Comparison of ENCODE assay signal across 11 mouse cellular contexts in genomic region chr7:122199296-122199695, GRCm38 (mm10). TPM values are rescaled to one million over a fixed set of nuclear protein-coding genes. Genes with fewer than 3 reads are reported as not detected.
DNase-seq lines count a peak whose midpoint lies in the region; ATAC-seq and TF ChIP-seq lines count a peak whose summit lies in the region.
"Had no signal": no experiment of that assay in that cellular context is flagged by ENCODE, and none has a peak within 500 bp of the region (broad histone marks: within the 10 kb centered on the region; RNA-seq: fewer than 3 reads in every experiment).

No protein-coding gene starts in this region.

- H3K9ac ChIP-seq in heart, adult 2 months (ENCODE audit: low read depth, low read length), result no peak overlapping the region
- H3K9ac ChIP-seq in lung, embryonic 14.5 days, result no peak overlapping the region
- H3K9ac ChIP-seq: embryonic facial prominence, embryonic 15.5 days; limb, embryonic 12.5 days had no signal

- intact Hi-C loops in heart, adult 2 months (cut with DNase I), result loop anchor here (1.0 to 2.0 kb wide), 3 partner anchors 43 to 262 kb away; no protein-coding TSS in a partner anchor
- intact Hi-C loops in heart, postnatal 25 days (cut with DNase I), result loop anchor here (2.0 to 5.0 kb wide), 2 partner anchors 97 to 262 kb away; partner anchors contain the start of gene Ndufab1

- no peak overlapping the region for H3K4me2 ChIP-seq in lung, embryonic 14.5 days
- H3K4me2 ChIP-seq: embryonic facial prominence, embryonic 15.5 days; limb, embryonic 12.5 days had no signal

- H3K27ac ChIP-seq in heart, adult 2 months, result no peak overlapping the region
- H3K27ac ChIP-seq in lung, embryonic 14.5 days (ENCODE audit: low read depth), result no peak overlapping the region
- H3K27ac ChIP-seq: embryonic facial prominence, embryonic 15.5 days; limb, embryonic 12.5 days had no signal

- no peaks in the 10 kb centered on the region for H3K36me3 ChIP-seq in heart, adult 2 months (ENCODE audit: control insufficient read depth, insufficient read depth, low read length)
- no peaks in the 10 kb centered on the region for H3K36me3 ChIP-seq in lung, embryonic 14.5 days (ENCODE audit: insufficient read depth)
- H3K36me3 ChIP-seq: embryonic facial prominence, embryonic 15.5 days; limb, embryonic 12.5 days had no signal

- no peak for TF ChIP-seq EP300 in heart, adult 2 months (IDR thresholded peaks at IDR 0.05; ENCODE audit: insufficient read depth, low read depth, low read length)

- no peak; the same call in 1 of the 2 replicates for ATAC-seq in lung, embryonic 14.5 days (ENCODE audit: insufficient read depth)

- TF ChIP-seq POLR2A in heart, adult 2 months (IDR thresholded peaks at IDR 0.05; ENCODE audit: insufficient read depth, low read depth, low read length), result no peak

- H3K4me1 ChIP-seq in heart, adult 2 months (ENCODE audit: control insufficient read depth, insufficient read depth, low read length), result no peaks in the 10 kb centered on the region
- H3K4me1 ChIP-seq in lung, embryonic 14.5 days (ENCODE audit: insufficient read depth), result no peaks in the 10 kb centered on the region
- H3K4me1 ChIP-seq: embryonic facial prominence, embryonic 15.5 days; limb, embryonic 12.5 days had no signal

- DNase-seq in heart, adult 2 months, result no peak
- no peak for DNase-seq in heart, postnatal 25 days (ENCODE audit: low spot score)
- DNase-seq in urinary bladder, postnatal 14 days (ENCODE audit: low spot score), result peak; percentile 16
- no peak for DNase-seq in urinary bladder, postnatal 4 days (ENCODE audit: low spot score in 2 of 2)
- DNase-seq in embryo, embryonic 11.5 days (ENCODE audit: low read depth, low spot score), result peak; percentile 11
- DNase-seq in lung, embryonic 14.5 days, result peak; percentile 82
- DNase-seq in urinary bladder, adult 18-20 months (ENCODE audit: low spot score in 2 of 2), result no peak
- no peak for DNase-seq in spleen, adult 18-20 months

- no peak overlapping the region for H3K4me3 ChIP-seq in heart, adult 2 months
- no peak overlapping the region for H3K4me3 ChIP-seq in lung, embryonic 14.5 days (ENCODE audit: low read depth, low read length)
- H3K4me3 ChIP-seq: embryonic facial prominence, embryonic 15.5 days; limb, embryonic 12.5 days had no signal

- WGBS in heart, adult 2 months, result 18% methylated on average over 5 of the region's 5 CpGs
- 22% methylated on average over 5 of the region's 5 CpGs for WGBS in lung, embryonic 14.5 days

- TF ChIP-seq CTCF in heart, adult 2 months (IDR thresholded peaks at IDR 0.05), result peak; percentile 90
- TF ChIP-seq CTCF in lung, embryonic 14.5 days (IDR thresholded peaks at IDR 0.05; ENCODE audit: low read depth), result peak; percentile 81

- H3K9me3 ChIP-seq in lung, embryonic 14.5 days (ENCODE audit: low read depth, low read length), result no peaks in the 10 kb centered on the region
- H3K9me3 ChIP-seq: embryonic facial prominence, embryonic 15.5 days; limb, embryonic 12.5 days had no signal

- no peaks in the 10 kb centered on the region for H3K79me2 ChIP-seq in heart, adult 2 months (replicated peaks; ENCODE audit: control insufficient read depth, insufficient read depth, low read length)

- no peaks in the 10 kb centered on the region for H3K27me3 ChIP-seq in heart, adult 2 months (ENCODE audit: control insufficient read depth, insufficient read depth, low read length)
- no peaks in the 10 kb centered on the region for H3K27me3 ChIP-seq in lung, embryonic 14.5 days (ENCODE audit: insufficient read depth, low read length)
- H3K27me3 ChIP-seq: embryonic facial prominence, embryonic 15.5 days; limb, embryonic 12.5 days had no signal

RNA-seq across cellular contexts. Expression of gene Ern2, which starts 13.3 kb away (rescaled TPM):
- total RNA-seq in heart, adult 2 months (2021), result not detected
- 0.53 TPM in 1 of 2 replicates, not detected in the other for polyA plus RNA-seq in heart, adult 2 months (2012; rRNA removed)
- not detected for total RNA-seq in heart, postnatal 25 days (2021)
- 0.16 TPM in 1 of 2 replicates, not detected in the other for polyA plus RNA-seq in lung, embryonic 14.5 days (2014; fragmentation: Nextera tagmentation; extraction: Ambion mirVana)
- polyA plus RNA-seq: embryonic facial prominence, embryonic 15.5 days had no signal

RNA-seq across cellular contexts. Expression of gene Chp2, which starts 20.0 kb away (rescaled TPM):
- 1 to 10 TPM; 2.9 to 3.7 TPM for total RNA-seq in heart, adult 2 months (2021)
- 2.5 and 3.7 TPM in 2 replicates for polyA plus RNA-seq in heart, adult 2 months (2012; rRNA removed)
- total RNA-seq in heart, postnatal 25 days (2021), result 1 to 10 TPM; 2.5 to 3.0 TPM
- 0.53 and 0.84 TPM in 2 replicates for polyA plus RNA-seq in lung, embryonic 14.5 days (2014; fragmentation: Nextera tagmentation; extraction: Ambion mirVana)
- polyA plus RNA-seq: limb, embryonic 12.5 days; stomach, embryonic 14.5 days had no signal

RNA-seq across cellular contexts. Expression of gene Plk1, which starts 40.1 kb away (rescaled TPM):
- under 1 TPM; 0.50 to 0.59 TPM for total RNA-seq in heart, adult 2 months (2021)
- polyA plus RNA-seq in heart, adult 2 months (2012; rRNA removed), result 0.68 and 0.85 TPM in 2 replicates
- total RNA-seq in heart, postnatal 25 days (2021), result 1 to 10 TPM in 1 of 2 experiments, under 1 TPM in 1; 0.81 to 1.2 TPM
- polyA plus RNA-seq in lung, embryonic 14.5 days (2014; fragmentation: Nextera tagmentation; extraction: Ambion mirVana), result 141 and 160 TPM in 2 replicates

Comparison
In these comparisons a context has a peak if more than half of its experiments do, and no peak if none do; other contexts are left out.
1. DNase-seq: peak in urinary bladder, postnatal 14 days (single experiment), embryo, embryonic 11.5 days (single experiment) and lung, embryonic 14.5 days (single experiment); none in heart, adult 2 months (0 of 2), heart, postnatal 25 days (single experiment), urinary bladder, postnatal 4 days (0 of 2), urinary bladder, adult 18-20 months (0 of 2) and spleen, adult 18-20 months (0 of 2).